9 mouse cellular contexts compared by ENCODE assay signal in the genomic region with DNA sequence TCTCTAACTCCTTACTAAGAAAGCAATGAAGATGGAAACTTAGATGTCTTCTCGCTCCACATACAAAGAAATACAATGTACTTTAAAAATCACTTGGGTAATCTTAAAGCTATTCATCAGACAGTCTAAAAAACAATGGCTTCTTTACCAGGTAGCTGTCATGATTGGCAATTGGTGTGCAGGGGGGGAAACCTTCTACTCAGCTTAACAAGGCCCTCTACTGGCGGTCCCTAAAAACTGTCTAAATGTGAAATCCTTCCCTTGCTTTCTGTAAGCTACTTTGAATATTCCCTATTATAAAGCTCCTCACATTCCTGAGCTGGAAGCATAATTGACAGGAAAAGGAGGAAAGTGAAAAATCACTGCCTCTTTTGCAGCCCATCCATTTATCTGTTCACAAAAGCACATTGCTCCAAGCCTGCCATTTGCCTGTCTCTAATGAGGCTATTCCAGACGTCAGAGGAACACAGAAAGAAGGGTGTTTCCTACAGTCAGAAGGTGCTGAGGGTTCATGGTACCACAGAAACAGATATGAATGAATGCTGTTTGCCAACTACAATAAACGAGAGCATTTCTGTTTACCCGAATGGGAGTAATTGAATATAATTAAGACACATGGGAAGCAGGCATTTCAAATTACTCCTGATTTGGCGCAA.
DNase-seq lines count a peak whose midpoint lies in the region; ATAC-seq lines count a peak whose summit lies in the region.
"Had no signal": no experiment of that assay in that cellular context is flagged by ENCODE, and none has a peak within 500 bp of the region (broad histone marks: within the 10 kb centered on the region; RNA-seq: fewer than 3 reads in every experiment).

No protein-coding gene starts in this region.

- H3K9me3 ChIP-seq in hindbrain, embryonic 11.5 days (ENCODE audit: control insufficient read depth, low read length): no peaks in the 10 kb centered on the region
- H3K9me3 ChIP-seq: embryonic facial prominence, embryonic 13.5 days had no signal

- no peaks in the 10 kb centered on the region for H3K36me3 ChIP-seq in hindbrain, embryonic 11.5 days (ENCODE audit: control insufficient read depth, insufficient read depth, low read length)
- H3K36me3 ChIP-seq: embryonic facial prominence, embryonic 13.5 days had no signal

- H3K4me2 ChIP-seq in hindbrain, embryonic 11.5 days (replicated peaks; ENCODE audit: low read depth, low read length): no peak overlapping the region
- H3K4me2 ChIP-seq: embryonic facial prominence, embryonic 13.5 days had no signal

- 47% methylated on average over 6 of the region's 6 CpGs for WGBS in hindbrain, embryonic 11.5 days

- H3K27ac ChIP-seq in hindbrain, embryonic 11.5 days (ENCODE audit: low read depth, low read length): no peak overlapping the region
- H3K27ac ChIP-seq: embryonic facial prominence, embryonic 13.5 days had no signal

- peak; percentile 58 for ATAC-seq in hindbrain, embryonic 11.5 days (ENCODE audit: low FRiP score)
- no peak for ATAC-seq in monocyte, adult 5-6 weeks (replicated peaks; ENCODE audit: insufficient number of reproducible peaks, low FRiP score, low TSS enrichment, poor library complexity, severe bottlenecking)

- H3K27me3 ChIP-seq in hindbrain, embryonic 11.5 days (ENCODE audit: control insufficient read depth, insufficient read depth, low read length): no peaks in the 10 kb centered on the region
- H3K27me3 ChIP-seq: embryonic facial prominence, embryonic 13.5 days had no signal

- DNase-seq in adrenal gland, postnatal 10 days: peak; percentile 27
- DNase-seq in adrenal gland, postnatal 4 days (ENCODE audit: low spot score in 2 of 2): no peak
- peak; percentile 7 to 33 for DNase-seq in right cerebral cortex, adult 2 months (ENCODE audit: low spot score in 2 of 2)
- no peak for DNase-seq in right cerebral cortex, postnatal 36 days (ENCODE audit: low spot score in 2 of 2)
- DNase-seq in hindbrain, embryonic 11.5 days (ENCODE audit: low spot score): peak; percentile 56
- DNase-seq in mesoderm, embryonic 11.5 days (ENCODE audit: low read depth, low spot score): peak; percentile 39
- no peak for DNase-seq in ovary, adult 18-20 months (ENCODE audit: low spot score)

- H3K4me3 ChIP-seq in hindbrain, embryonic 11.5 days (ENCODE audit: low read depth, low read length): no peak overlapping the region
- H3K4me3 ChIP-seq: embryonic facial prominence, embryonic 13.5 days had no signal

- no peak overlapping the region for H3K9ac ChIP-seq in hindbrain, embryonic 11.5 days (ENCODE audit: low read depth, low read length)
- H3K9ac ChIP-seq: embryonic facial prominence, embryonic 13.5 days had no signal

- H3K4me1 ChIP-seq in hindbrain, embryonic 11.5 days (replicated peaks; ENCODE audit: control insufficient read depth, insufficient read depth, low read length): no peaks in the 10 kb centered on the region
- H3K4me1 ChIP-seq: embryonic facial prominence, embryonic 13.5 days had no signal

Comparison
In these comparisons a context has a peak if more than half of its experiments do, and no peak if none do; other contexts are left out.
1. DNase-seq: peak in adrenal gland, postnatal 10 days (single experiment), right cerebral cortex, adult 2 months (2 of 2), hindbrain, embryonic 11.5 days (single experiment) and mesoderm, embryonic 11.5 days (single experiment); none in adrenal gland, postnatal 4 days (0 of 2), right cerebral cortex, postnatal 36 days (0 of 2) and ovary, adult 18-20 months (single experiment).